Mouse (Mus musculus) lung, postnatal 36 days (tissue): ENCODE measurements around the gene Rnf213.

Source experiments
- DNase-seq: peaks from one replicate; pipeline ENCODE4 v3.0.0; 2022; ENCODE audit warnings: mixed read lengths

Rnf213 gene

DNA sequence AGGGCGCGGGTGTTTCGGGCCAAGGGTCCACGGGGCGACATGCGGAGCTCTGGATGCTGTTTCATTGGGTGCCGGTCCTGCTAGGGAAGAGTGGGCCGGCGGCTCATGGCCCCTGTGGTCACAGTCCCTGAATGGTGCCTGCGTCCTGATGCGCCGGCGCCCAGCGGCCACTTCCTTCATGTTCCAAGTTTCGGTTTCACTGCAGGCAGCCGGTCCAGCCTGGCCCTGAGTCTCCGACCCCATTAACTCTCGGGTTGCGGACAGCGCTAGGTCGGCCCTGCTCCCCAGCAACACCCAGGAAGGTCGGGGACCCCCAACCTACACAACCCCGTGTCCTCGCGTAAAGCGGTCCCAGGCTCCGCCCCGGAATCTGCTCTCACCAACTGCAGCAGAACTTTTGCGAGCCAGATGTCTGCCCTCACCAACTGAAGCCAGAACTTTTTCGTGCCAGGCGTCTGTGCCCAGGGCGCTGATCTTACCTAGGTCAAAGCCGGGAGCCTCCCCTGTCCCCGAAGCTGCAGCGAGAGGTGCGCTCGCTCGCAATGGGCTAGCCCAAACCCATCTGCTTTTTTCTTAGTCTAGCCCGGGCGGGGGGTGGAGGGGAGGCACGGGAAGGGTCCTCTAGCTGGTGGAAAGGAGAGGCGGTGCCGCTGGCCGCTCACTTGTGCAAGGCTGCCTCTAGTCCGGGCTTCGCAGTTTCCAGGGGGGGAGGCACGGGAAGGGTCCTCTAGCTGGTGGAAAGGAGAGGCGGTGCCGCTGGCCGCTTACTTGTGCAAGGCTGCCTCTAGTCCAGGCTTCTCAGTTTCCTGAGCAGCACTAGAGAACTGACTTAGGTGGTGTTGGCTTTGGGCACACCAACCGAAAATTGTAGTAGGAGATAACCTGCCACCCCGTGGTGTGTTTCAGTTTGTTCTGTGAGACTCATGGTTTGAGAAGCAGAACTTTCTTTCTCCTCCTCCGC, 2.3 kb upstream of the Rnf213 start:
- DNase-seq, result peak; percentile 86

DNA sequence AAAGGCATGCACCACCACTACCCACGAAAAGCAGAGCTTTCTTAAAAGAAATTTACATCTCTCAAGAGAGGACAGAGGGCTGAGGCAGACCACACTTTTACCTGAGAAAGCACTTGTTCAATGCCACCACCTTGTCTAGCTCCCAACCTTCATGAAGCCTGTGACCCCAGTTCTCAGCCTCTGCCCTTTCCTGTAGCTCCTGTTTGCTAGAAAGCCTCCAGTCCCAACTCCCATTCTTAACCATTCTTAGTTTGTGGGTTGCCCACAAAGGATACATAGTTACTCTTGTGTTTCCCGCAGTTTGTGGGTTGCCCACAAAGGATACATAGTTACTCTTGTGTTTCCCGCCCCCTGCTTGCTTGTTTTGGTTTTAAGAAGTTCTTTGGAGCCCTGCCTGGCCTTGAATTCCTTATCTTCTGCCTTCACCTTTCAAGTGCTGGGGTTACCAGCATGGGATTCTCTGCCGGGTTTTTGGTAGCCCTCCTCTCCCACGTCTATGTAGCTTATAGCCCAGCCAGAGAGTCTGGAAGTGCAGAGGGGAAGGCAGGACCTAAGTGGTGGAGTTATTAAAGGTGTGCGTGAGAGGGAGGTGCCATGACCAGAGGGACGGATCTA, 1.4 kb upstream of the Rnf213 start:
- DNase-seq, result peak; percentile 26

DNA sequence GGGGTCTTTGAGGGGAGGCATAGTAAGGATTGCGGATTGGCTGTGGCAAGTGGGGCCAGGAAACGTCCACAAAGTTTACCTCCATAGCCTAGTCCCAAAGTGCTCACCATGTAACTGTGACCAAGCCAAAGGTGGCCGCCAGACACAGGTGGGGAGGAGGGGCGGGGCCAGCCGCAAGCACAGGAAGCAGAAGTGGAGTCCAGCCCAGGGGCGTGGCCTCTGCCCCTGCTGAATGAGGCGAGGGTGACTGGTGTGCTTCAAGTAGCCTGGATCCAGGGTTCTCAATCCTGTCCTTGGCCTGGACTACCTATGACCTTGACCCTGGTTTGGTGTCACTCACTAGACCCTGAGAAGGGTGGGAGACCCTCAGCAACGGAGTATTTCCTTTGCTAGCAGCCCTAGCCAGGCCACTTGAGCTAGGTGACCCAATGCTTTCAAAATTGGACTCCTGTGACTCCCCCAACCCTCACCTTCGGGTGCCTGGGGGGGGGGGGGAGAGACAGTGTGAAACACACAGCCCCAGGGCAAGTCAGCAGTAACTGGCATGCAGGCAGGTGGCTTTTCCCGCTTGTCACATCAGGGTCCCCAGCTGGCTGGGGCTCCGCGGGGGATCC, 792 bp upstream of the Rnf213 start:
- DNase-seq, result peak; percentile 94

DNA sequence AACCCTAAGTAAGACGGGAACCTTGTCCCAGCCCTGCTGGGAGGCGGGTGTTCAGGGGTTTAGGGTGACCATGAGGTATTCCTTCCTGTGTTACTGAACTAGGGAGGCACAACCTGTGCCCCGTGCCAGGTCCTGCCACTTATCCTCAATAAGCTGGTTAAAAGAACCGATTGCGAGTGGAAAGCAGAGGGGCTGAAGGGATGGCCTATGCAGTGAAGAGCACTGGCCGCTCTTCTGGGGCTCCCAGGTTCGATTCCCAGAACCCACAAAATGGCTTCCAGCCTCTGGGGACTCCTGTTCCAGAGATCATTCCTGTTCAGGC, 544 bp downstream of the Rnf213 start:
- no peak for DNase-seq

DNA sequence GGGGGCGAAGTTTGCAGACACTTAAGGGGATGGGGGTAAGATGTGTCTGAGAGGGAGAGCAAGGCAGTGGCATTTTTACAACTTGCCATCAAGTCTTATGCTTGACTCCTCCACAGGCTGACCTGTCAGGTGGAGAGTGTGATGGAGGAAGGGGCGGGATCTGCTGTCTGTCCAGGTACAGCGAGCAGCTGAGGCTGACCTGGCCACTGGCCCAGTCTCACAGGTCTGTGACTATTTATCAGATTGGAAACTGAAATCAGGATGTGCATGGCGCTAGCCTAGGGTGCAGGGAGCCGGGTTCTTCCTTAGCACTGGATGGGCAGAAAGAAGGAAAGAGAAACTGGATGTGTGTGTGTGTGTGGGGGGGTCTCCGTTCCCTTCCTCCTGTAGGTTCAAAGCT, 1.3 kb downstream of the Rnf213 start:
- no peak for DNase-seq

DNA sequence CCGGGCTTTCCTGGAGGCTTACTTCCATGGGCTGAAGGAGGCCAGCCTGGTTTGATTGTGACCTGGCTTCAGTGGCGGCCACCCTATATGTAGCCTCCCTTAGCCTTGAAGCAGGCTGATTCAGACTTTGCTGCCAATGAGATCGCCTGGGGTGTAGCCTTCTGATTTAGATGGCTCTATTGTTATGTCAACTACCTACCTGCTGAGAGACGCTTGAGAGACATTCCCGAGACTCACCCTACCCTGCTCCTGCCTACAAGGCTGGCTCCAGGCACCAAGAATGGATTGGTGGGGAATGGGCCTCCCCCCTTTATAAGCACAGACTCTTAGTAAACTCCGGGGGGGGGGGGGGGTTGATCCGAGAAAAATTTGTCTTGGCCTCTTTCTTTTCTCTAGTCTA, 2.5 kb downstream of the Rnf213 start:
- DNase-seq, result no peak

DNA sequence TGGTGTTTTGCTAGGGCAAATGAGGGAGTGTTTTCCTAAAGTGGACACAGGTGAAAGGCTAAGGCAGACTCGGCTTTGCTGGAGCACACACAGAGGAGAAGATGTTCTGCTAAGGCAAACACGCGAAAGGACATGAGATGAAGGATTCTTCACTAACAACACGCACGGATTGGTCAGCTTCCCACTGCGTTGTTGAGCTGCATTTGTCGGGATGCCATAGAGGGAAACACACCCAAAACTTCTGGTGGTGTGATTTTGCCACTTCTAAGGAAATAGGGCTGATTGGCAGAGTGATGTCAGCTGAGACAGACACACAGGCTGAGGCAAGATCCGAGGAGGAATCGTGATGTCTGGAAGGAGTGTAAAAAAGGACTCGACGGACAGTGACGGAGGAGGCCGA, 3.0 kb downstream of the Rnf213 start:
- DNase-seq, result no peak

DNA sequence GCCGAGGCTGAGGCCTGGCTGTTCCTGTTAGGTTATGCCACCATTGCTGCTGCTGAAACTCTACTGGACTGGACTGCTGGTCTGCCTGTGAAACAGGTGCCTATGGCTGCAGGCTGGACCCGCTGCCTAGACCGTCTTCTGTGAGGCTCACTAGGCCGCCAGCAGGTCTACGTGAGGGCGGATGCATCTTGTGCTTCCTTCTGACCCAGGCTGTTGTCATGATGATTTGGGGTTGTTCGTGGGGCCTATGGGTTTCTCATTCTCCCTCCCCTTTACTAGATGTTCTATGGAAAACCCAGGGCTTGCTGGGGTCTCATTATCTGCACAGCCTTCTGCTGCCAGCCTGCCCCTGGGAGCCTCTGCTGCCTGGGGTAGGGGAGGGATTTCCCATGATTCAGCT, 3.6 kb downstream of the Rnf213 start:
- no peak for DNase-seq

DNA sequence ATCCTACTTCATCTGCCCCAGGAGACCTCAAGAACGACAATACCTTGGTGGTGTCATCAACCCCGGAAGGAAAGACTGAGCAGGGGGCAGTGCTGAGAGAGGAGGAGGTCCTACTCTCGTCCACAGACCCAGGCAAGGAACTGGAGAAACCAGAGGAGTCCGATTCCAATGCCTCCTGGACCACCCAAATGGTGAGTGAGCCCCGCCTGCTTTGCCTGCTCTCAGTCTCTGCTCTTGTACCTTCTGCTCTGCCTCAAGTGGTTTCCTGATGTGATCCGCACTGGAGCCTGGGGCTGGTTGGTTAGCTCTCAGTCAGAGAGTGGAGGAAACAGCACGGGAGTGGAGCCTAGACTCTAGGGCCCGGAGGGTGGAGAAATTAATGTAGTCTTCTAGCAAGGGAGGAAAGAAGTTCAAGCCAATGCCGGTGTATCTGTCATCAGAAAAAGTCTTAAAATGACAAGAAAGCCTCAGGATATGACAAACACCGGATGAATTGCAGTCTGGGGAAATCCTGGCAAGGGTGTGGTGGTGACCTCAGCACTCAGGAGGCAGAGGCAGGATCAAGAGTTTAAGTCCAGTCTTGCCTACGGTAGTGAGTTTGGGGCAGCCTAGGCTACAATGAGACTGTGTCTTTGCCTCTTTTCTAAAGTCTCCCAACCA, 9.7 kb downstream of the Rnf213 start:
- no peak for DNase-seq

DNA sequence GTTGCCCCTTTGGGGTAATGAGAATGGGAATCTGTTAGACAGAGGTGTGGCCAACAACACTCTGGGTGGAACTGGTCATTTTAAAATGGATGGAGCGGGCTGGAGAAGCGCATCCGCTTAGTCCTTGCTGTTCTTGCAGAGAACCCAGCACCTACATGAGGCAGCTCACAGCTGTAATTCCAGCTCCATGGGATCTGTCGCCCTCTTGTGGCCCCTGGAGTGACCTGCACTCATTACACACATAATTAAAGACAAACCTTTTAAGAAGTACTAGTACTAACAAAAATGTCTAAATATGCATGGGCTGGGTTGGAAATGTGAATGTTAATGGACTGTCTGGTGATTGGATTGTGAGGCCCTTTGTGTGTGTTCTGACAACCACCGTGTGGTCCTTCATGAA, 11.7 kb downstream of the Rnf213 start:
- DNase-seq, result peak; percentile 73

DNA sequence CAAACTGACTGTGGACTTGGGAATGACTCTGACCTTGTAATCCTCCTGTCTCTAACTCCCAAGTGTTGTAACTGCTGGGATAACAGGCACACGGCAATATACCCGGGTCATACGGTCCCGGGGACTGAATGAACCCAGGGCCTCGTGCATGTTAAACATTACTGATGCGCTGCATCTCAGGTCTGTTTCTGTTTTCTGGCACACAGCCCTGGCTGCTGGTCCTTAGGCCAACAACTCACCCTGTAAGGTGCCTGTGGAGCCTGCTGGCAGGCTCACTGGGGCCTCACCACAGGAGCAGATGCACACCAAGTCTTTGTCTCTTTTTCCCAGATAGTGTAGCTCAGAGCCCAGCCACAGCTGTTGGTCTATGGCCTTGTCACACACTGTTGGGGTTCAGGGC, 14.5 kb downstream of the Rnf213 start:
- DNase-seq, result no peak

DNA sequence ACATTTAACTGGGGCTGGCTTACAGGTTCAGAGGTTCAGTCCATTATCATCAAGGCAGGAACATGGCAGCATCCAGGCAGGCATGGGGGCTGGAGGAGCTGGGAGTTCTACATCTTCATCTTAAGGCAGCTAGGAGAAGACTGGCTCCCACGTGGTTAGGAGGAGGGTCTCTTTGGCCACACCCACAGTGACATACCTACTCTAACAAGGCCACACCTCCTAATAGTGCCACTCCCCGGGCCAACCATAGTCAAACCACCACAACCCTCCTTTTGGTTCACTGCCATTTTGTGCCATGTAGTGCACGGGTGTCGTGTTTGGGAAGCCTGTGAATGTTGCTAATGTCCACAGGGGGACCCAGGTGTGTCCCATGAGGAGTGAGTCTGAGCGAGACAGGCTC, 15.1 kb downstream of the Rnf213 start:
- no peak for DNase-seq

DNA sequence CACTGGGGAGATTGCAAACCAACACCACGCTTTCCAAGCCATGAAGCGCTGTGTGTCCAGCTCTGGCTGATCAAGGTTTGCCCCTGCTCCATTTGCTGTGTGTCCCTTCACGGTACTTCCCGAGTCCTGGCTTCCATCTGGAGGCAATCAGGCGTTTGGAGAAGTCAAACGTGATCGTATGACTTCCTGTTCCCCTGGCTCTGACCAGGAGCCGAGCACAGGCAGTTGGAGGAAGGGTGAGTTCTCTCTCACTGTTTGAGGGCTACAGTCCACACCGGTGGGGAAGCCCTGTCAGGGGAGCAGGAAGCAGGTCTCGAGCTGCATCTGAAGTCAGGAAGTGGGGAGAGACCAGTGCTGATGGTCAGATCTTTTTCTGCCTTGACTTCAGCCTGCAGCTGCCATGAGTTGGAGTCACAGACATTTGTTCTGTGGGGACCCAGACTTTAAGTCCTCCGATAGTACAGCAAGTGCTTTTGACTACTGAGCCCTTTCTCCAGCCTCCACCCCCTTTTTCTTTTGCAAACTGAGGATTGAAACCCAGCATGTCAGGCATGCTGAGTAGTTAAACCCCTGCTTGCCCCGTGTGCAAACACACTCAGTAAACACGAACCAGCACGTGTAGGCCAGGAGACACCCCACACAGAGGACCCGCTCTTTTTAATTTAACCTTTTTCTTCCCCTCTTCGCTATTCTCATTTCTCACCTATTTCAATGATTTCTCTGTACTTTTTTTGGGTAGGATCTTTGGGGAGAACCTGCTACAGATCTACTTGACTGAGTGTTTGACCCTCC, 26.6 kb downstream of the Rnf213 start:
- no peak for DNase-seq

DNA sequence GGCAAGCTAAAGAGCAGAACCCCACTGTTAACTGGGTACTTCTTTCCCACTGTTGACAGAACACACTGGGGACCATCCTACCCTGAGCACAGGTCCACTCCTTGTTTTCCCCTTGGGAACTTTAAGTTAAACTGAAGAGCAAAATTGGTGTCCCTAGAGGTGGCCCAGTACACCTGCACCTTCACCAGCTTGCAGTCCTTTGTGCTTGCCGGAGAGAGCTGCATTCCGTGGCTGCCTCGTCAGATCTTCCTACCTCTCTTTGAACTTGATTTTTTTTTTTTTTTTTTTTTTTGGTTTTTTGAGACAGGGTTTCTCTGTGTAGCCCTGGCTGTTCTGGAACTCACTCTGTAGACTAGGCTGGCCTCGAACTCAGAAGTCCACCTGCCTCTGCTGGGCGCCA, 27.5 kb downstream of the Rnf213 start:
- no peak for DNase-seq

DNA sequence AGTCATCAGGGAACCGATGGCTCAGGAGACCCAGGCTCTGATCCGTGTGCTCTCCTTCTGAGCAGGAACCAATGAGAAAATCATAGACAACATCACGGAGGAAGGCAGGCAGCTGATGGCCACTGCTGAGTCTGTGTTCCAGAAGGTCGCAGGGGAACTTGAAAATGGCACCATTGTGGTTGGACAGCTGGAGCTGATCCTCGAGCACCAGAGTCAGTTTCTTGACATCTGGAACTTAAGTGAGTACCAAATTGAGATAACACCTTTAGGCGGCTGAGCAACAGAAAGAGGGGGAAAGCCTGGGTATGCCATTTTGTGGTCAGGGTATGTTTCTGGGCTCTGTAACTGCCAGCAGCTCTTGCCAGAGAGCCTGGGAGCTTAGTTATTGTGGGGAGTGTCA, 34.5 kb downstream of the Rnf213 start:
- DNase-seq, result peak; percentile 34

DNA sequence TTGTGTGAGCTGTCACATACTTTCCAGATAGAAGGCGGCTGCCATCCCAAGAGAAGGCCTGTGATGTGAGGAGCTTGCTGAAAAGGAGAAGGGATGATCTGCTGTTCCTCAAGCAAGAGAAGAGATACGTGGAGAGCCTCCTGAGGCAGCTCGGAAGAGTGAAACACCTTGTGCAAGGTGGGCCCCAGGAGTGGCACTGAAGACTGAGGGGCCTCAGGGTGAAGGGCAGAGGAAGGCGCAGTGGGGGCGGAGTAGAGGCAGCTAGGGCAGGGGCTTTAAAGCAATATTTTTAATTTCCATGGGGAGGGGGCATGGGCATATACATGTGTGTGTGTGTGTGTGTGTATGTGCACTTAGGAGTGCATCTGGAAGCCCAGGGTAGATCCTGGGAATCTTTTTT, 35.1 kb downstream of the Rnf213 start:
- DNase-seq, result no peak

DNA sequence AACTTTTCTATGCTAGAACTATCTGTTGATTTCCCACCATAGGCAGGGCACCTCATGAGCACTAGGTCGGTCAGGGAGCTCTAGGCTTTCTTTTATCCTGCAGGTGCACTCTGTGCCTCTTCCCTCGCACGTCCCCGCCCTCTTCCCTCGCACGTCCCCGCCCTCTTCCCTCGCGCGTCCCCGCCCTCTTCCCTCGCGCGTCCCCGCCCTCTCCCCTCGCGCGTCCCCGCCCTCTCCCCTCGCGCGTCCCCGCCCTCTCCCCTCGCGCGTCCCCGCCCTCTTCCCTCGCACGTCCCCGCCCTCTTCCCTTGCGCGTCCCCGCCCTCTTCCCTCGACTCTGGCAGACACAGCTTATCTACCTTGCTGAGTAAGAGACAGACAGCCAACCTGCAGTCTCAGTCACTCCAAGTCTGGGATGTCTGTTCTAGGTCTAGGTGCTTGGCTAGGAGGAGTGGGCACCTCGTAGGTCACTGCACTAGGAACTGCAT, 35.8 kb downstream of the Rnf213 start:
- DNase-seq, result peak; percentile 65

DNA sequence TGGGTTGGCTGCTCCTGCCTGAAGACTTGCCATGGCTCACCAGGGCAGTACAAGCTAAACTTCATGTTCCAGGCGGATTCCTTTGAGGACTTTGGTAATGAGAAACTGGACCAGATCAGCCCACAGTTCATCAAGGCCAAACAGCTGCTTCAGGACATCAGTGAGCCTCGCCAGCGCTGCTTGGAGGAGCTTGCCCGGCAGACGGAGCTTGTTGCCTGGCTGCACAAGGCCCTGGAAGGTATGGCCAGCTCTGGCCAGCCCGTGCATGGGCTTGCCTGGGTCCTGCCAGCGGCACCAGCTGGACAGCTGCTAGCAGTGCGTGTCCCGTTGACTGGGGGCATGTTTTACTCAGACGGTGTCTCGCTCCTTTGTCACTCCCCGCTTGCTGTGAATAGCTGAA, 38.6 kb downstream of the Rnf213 start:
- peak; percentile 48 for DNase-seq

DNA sequence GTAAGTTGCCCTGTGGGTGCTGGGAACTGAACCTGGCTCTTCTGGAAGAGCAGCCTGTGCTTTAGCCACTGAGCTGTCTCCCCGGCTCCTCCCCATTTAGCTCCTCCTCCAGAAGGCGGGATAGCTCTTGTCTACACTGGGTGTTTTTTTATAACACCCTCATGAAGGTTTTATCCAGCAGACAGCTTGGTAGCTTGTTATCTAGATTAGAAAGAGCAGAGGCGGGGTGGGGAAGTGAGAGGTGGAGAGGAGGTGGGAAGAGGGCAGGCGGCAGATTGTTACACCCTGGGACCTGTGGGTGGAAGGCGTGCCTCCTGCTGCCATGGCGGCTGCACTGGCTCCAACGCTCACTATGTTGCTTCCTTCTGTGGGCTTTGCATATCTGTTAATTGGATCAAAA, 39.8 kb downstream of the Rnf213 start:
- DNase-seq, result no peak

DNA sequence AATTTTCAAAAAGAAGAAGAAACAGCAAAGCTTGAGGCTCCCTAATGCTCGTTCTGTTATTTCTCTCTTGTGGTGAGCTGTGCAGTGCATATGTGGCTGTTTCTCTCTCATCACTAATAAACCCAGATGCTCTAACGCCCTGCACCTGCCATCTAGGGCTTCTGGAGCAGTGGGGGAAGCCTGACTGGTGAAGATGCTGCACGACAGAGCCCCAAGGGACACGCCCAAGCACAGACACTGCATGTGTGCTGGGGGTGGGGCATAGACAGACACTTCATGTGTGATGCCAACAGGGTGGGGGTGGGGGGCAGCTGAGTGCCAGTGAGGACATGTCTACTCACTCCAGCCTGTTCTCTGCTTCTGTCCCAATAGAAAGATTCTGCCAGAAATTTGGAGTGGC, 41.4 kb downstream of the Rnf213 start:
- no peak for DNase-seq

DNA sequence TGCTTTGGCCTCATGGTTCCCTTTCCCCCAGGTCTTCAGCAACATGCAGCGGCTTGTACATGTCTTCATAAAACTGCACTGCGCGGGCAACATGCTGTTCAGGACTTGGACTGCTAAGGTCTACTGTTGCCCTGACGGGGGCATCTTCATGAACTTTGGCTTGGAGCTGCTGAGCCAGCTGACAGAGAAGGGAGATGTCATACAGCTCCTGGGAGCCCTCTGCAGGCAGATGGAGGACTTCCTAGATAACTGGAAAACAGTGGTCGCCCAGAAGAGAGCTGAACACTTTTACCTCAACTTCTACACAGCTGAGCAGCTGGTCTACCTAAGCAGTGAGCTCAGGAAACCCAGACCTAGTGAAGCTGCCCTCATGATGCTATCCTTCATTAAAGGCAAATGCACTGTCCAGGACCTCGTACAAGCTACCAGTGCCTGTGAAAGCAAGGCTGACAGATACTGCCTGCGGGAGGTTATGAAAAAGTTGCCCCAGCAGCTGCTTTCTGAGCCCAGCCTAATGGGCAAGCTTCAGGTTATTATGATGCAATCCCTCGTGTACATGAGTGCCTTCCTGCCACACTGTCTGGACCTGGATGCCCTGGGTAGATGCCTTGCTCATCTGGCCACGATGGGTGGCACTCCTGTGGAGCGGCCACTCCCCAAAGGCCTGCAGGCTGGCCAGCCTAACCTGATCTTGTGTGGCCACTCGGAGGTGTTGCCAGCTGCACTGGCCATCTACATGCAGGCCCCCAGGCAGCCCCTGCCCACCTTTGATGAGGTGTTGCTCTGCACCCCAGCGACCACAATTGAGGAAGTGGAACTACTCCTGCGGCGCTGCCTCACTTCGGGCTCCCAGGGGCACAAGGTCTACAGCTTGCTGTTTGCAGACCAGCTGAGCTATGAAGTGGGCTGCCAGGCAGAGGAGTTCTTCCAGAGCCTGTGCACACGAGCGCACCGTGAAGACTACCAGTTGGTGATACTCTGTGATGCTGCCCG, 43.3 kb downstream of the Rnf213 start:
- peak; percentile 26 for DNase-seq
